In genomic region chr8:54416691-54417090, GRCm38 (mm10) we compare ENCODE assay signal across 18 mouse cellular contexts.
"Had no signal": no experiment of that assay in that cellular context is flagged by ENCODE, and none has a peak within 500 bp of the region (broad histone marks: within the 10 kb centered on the region; RNA-seq: fewer than 3 reads in every experiment).

No protein-coding gene starts in this region.

- ATAC-seq: forebrain, postnatal 0 days; hindbrain, postnatal 0 days; intestine, embryonic 16.5 days; liver, embryonic 12.5 days had no signal

- DNase-seq: forebrain, postnatal 0 days; gastrocnemius, postnatal 14 days; gastrocnemius, postnatal 36 days; heart, adult 11 months; heart, adult 2 months; heart, postnatal 14 days; heart, postnatal 36 days; kidney, adult 11 months; kidney, adult 2 months; kidney, adult 9 months; kidney, postnatal 14 days; kidney, postnatal 36 days; layer of hippocampus, adult 9-11 months; layer of hippocampus, postnatal 36 days; left cerebral cortex, postnatal 4 days had no signal
